Mouse (Mus musculus): ENCODE measurements around the gene Becn1. TPM values are rescaled to one million over a fixed set of nuclear protein-coding genes. Genes with fewer than 3 reads are reported as not detected.

Becn1 gene
- polyA plus RNA-seq, 1 experiment from 2014 or later, result 72.3 TPM

DNA sequence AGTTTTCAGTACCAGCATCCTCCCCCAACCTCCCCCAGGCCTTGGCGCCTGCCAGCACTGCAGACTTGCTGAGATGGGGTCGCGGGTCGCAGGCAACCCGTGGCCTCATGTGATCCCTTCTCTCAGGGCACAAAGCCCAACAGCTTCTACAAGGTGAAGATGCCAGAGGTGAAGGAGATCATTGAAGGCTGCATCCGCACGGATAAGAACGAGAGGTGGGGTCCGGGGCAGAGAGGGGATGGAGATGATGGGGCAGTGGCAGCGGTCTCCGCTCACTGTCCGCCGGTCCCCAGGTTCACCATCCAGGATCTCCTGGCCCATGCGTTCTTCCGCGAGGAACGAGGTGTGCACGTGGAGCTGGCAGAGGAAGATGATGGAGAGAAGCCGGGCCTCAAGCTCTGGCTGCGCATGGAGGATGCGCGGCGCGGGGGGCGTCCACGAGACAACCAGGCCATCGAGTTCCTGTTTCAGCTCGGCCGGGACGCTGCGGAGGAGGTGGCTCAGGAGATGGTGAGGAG is 37.1 kb downstream of the Becn1 start:
- Histone ChIP-seq H3K4me1 (ENCODE audit: insufficient read depth) (peaks cover 34% of the 10 kb centered on the region), H3K36me3 (replicated peaks; ENCODE audit: insufficient read depth, low read length) (no peaks in the 10 kb centered on the region), H3K4me3 (ENCODE audit: low read depth, low read length) (peak overlapping the region; percentile 13), H3K4me2 (ENCODE audit: low read depth, low read length) (peak overlapping the region; percentile 38; the same call in 1 of the 2 replicates), H3K9ac (replicated peaks) (no peak overlapping the region), H3K27ac (ENCODE audit: low read depth) (no peak overlapping the region), H3K27me3 (ENCODE audit: insufficient read depth, low read length) (peaks cover 42% of the 10 kb centered on the region), H3K9me3 (ENCODE audit: low read length) (no peaks in the 10 kb centered on the region)
- DNase-seq (no peak), ATAC-seq (no peak)
- TF ChIP-seq CTCF (IDR thresholded peaks at IDR 0.05; ENCODE audit: low read depth), result no peak
- no peak for TF ChIP-seq EP300 (IDR thresholded peaks at IDR 0.05; ENCODE audit: low read depth)
- WGBS (ENCODE audit: insufficient replicate concordance), result 20% methylated on average over 31 of the region's 31 CpGs

DNA sequence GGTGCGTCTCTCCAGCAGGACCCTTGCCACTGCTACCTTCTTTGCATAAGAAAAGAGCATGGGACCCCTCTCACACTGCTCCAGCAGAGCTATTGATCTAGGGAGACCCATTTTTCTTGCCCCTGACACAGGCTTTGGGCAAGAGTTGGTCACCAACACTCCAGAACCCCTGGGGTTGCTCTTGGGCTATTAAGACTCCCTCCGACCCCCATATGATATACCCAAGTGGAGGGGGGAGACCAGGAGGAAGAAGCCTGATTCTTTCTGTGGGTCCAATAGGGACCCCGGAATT is 38.2 kb downstream of the Becn1 start:
- no peak for DNase-seq
- H3K4me1 ChIP-seq (ENCODE audit: insufficient read depth), result peaks cover 40% of the 10 kb centered on the region
- H3K36me3 ChIP-seq (replicated peaks; ENCODE audit: insufficient read depth, low read length), result peaks cover 4% of the 10 kb centered on the region
- H3K4me2 ChIP-seq (ENCODE audit: low read depth, low read length), result no peak overlapping the region
- TF ChIP-seq EP300 (IDR thresholded peaks at IDR 0.05; ENCODE audit: low read depth), result no peak
- no peak for TF ChIP-seq CTCF (IDR thresholded peaks at IDR 0.05; ENCODE audit: low read depth)
- H3K27me3 ChIP-seq (ENCODE audit: insufficient read depth, low read length), result peaks cover 42% of the 10 kb centered on the region
- WGBS (ENCODE audit: insufficient replicate concordance), result 46% methylated on average over 3 of the region's 3 CpGs
- H3K9me3 ChIP-seq (ENCODE audit: low read length), result no peaks in the 10 kb centered on the region
- no peak overlapping the region for H3K4me3 ChIP-seq (ENCODE audit: low read depth, low read length)
- H3K27ac ChIP-seq (ENCODE audit: low read depth), result no peak overlapping the region
- ATAC-seq, result no peak
- H3K9ac ChIP-seq (replicated peaks), result no peak overlapping the region

DNA sequence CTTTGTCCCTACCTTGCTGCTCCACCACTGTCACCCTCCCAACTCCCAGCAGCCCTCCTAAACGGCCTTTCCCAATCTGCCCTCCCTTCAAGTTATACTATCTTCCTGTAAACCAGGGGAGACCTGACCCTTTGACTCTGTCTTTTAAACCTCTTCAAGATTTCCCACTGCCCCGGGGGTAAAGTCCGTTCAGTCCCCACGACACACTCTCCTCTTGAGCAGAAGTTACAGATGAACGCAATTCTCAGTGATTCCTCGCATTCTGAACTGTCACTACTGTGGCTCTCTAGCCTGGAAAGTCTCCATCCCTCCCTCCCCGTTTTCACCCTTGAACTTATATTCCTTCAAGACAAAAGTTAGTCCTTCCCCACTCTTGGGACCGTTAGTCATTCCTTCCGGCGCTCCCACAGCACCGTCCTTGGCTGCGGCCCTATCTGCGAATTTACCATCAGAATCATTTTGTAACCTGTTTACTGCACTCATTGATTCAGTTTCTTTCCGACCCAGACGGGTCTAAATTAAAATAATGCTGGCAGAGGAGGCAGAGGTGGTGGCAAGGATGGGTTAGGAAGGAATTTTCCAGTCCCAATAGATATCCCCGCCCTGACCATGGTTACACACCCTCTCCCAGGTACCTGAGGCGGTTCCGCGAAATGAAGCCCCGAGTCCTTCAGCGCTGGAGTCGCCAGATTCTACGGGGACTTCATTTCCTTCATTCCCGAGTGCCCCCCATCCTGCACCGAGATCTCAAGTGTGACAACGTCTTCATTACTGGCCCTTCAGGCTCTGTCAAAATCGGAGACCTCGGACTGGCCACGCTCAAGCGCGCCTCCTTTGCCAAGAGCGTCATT is 38.7 kb downstream of the Becn1 start:
- Histone ChIP-seq H3K27ac (ENCODE audit: low read depth) (no peak overlapping the region), H3K36me3 (replicated peaks; ENCODE audit: insufficient read depth, low read length) (peaks cover 10% of the 10 kb centered on the region), H3K4me2 (ENCODE audit: low read depth, low read length) (no peak overlapping the region), H3K4me1 (ENCODE audit: insufficient read depth) (peaks cover 43% of the 10 kb centered on the region), H3K27me3 (ENCODE audit: insufficient read depth, low read length) (peaks cover 42% of the 10 kb centered on the region), H3K9ac (replicated peaks) (no peak overlapping the region), H3K4me3 (ENCODE audit: low read depth, low read length) (no peak overlapping the region), H3K9me3 (ENCODE audit: low read length) (no peaks in the 10 kb centered on the region)
- ATAC-seq (no peak), DNase-seq (no peak)
- WGBS (ENCODE audit: insufficient replicate concordance), result 21% methylated on average over 32 of the region's 32 CpGs
- TF ChIP-seq CTCF (IDR thresholded peaks at IDR 0.05; ENCODE audit: low read depth) (no peak), EP300 (IDR thresholded peaks at IDR 0.05; ENCODE audit: low read depth) (no peak)

DNA sequence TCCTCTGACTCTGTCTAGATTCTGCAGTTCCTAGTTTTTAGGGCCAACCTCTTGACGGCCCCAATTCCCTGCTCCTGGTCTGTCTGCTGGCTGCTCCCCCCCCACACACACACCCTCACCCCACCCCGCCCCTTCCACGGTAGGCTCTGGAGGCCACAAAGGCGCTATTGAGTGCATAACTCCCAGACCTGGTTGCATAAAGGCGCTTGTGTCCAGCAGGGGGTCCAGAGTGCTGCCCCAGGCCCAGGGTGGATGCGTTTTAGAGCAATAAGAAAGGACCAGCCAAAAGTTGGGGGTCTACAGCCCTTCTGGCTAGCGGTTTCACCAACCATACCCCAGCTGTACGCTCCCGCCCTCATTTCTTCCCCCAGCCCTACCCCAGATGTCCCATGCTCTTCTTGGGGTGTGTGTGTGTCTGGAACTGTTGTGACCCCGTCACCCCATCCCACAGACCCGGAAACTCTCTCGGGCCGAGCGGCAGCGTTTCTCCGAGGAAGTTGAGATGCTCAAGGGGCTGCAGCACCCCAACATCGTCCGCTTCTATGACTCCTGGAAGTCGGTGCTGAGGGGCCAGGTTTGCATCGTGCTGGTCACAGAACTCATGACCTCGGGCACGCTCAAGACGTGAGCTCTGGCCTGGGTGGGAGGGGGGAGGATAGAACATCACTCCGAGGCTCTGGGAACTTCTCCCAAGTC is 39.7 kb downstream of the Becn1 start:
- 7% methylated on average over 24 of the region's 24 CpGs for WGBS (ENCODE audit: insufficient replicate concordance)
- no peaks in the 10 kb centered on the region for H3K9me3 ChIP-seq (ENCODE audit: low read length)
- no peak overlapping the region for H3K27ac ChIP-seq (ENCODE audit: low read depth)
- H3K27me3 ChIP-seq (ENCODE audit: insufficient read depth, low read length), result peaks cover 42% of the 10 kb centered on the region
- H3K36me3 ChIP-seq (replicated peaks; ENCODE audit: insufficient read depth, low read length), result peaks cover 17% of the 10 kb centered on the region
- peaks cover 43% of the 10 kb centered on the region for H3K4me1 ChIP-seq (ENCODE audit: insufficient read depth)
- DNase-seq, result no peak
- peak overlapping the region; percentile 64; the same call in 1 of the 2 replicates for H3K4me3 ChIP-seq (ENCODE audit: low read depth, low read length)
- no peak for ATAC-seq
- peak overlapping the region; percentile 87 for H3K4me2 ChIP-seq (ENCODE audit: low read depth, low read length)
- H3K9ac ChIP-seq (replicated peaks), result no peak overlapping the region; the same call in 1 of the 2 replicates
- TF ChIP-seq CTCF (IDR thresholded peaks at IDR 0.05; ENCODE audit: low read depth) (0 out of 2 replicates have a peak, but pooled peaks have one; percentile 2), EP300 (IDR thresholded peaks at IDR 0.05; ENCODE audit: low read depth) (no peak)

DNA sequence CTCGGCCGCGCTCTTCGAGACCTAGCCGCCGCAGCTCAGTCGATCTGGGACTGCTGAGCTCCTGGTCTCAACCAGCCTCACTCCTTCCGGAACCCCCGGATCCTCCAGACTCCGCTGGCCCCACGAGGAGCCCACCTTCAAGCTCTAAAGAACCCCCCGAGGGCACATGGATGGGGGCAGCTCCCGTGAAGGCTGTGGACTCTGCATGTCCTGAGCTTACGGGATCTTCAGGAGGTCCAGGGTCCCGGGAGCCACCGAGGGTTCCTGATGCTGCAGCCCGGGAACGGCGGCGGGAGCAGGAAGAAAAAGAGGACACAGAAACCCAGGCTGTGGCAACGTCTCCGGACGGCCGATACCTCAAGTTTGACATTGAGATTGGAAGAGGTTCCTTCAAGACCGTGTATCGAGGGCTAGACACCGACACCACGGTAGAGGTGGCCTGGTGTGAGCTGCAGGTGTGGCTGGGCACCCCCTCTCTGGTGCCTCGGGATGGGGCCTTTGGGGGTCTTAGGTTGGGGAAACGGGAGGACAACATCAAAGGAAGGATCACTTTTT is 41.2 kb downstream of the Becn1 start:
- Histone ChIP-seq H3K36me3 (replicated peaks; ENCODE audit: insufficient read depth, low read length) (peaks cover 23% of the 10 kb centered on the region), H3K9me3 (ENCODE audit: low read length) (no peaks in the 10 kb centered on the region), H3K27me3 (ENCODE audit: insufficient read depth, low read length) (peaks cover 39% of the 10 kb centered on the region), H3K4me3 (ENCODE audit: low read depth, low read length) (peak overlapping the region; percentile 64), H3K4me2 (ENCODE audit: low read depth, low read length) (peak overlapping the region; percentile 87), H3K27ac (ENCODE audit: low read depth) (peak overlapping the region; percentile 72; the same call in 1 of the 2 replicates), H3K4me1 (ENCODE audit: insufficient read depth) (peaks cover 47% of the 10 kb centered on the region), H3K9ac (replicated peaks) (peak overlapping the region; percentile 68)
- DNase-seq (no peak), ATAC-seq (peak; percentile 5; the same call in 1 of the 2 replicates)
- no peak for TF ChIP-seq EP300 (IDR thresholded peaks at IDR 0.05; ENCODE audit: low read depth)
- no peak for TF ChIP-seq CTCF (IDR thresholded peaks at IDR 0.05; ENCODE audit: low read depth)
- under 1% methylated on average over 30 of the region's 30 CpGs for WGBS (ENCODE audit: insufficient replicate concordance)
